Mouse (Mus musculus): Measurements from ENCODE around the gene 2210011C24Rik. TPM values are rescaled to one million over a fixed set of nuclear protein-coding genes. Genes with fewer than 3 reads are reported as not detected.

The 2210011C24Rik gene
- not detected for total RNA-seq (2021)
- polyA plus RNA-seq (2012; rRNA removed): 0.19 and 0.87 TPM in 2 replicates
- long read RNA-seq, partial matches to known transcripts: 0 of 1 reads
- long read RNA-seq, other reads (novel, unspliced or antisense): 0 of 1 reads

- DNase-seq: no peak
These were observed at the start of gene 2210011C24Rik for GRCm38 (mm10) chr8:84011705-84012498. Gene 2210011C24Rik (minus strand): TSS chr8:84012171.

DNA sequence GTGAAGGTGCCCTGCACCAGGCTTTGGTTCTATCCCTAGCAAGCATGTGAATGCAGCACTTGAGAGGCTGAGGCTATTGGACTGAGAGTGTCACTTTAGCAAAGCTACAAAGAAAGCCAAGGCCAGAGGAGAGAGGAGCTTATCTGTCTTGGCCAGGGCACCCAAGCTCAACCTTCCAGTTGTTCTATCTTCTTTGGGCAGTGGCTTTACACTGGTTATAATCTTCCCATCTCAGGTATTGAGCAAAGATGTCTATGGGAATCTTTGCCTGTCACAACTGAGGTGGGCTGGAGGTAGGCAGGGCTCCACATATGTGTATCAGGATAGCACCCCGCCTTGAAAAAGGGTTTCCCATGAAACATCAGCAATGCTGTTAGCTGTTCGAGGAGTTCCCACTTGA, 48.3 kb upstream of the 2210011C24Rik start:
- no peak for DNase-seq

GRCm38 (mm10) chr8:84059226-84059625, 47.3 kb upstream of the 2210011C24Rik start:
- no peak for DNase-seq

GRCm38 (mm10) chr8:84057827-84058226, 45.9 kb upstream of the 2210011C24Rik start:
- DNase-seq: no peak

GRCm38 (mm10) chr8:84053229-84053628, 41.3 kb upstream of the 2210011C24Rik start:
- no peak for DNase-seq

DNA sequence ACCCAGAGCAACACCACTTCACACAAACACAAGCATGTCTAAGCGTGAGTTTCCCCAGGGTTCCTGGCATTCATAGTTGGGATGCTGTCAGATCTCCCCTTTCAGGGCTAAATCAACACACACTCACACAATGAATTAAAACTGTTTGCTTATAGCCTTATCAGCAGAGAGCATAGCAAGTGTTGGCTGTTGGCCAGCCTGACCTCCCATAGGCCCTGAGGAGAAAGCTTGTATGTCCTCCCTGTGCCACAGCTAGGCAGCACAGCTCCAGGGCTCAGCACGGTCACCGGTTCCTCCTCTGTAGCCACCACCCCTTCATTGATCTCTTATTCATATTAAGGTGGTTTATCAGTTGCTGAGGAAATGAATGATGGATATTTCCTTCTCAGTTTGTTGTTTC, 40.8 kb upstream of the 2210011C24Rik start:
- DNase-seq: no peak

DNA sequence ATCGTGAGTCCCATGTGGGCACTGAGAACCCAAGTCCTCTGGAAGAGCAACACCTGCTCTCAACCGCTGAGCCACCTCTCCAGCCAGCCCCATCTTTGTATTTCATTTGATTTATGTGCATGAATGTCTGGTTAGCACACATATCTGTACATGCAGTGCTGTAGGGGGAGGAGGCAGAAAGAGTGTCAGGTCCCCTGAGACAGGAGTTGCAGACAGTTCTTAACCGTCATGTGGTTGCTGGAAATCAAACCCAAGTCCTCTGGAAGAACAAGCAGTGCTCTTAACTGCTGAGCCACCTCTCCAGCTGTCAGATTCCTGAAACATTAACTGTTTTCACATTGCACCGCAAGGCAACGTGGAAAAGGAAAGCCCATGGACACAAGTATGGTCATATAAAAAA, 36.2 kb upstream of the 2210011C24Rik start:
- no peak for DNase-seq

GRCm38 (mm10) chr8:84046505-84046904, 34.5 kb upstream of the 2210011C24Rik start:
- no peak for DNase-seq

GRCm38 (mm10) chr8:84044900-84045299, 32.9 kb upstream of the 2210011C24Rik start, which contains the start of gene Rln3:
Gene Rln3 (minus strand): TSS chr8:84045000.
- no peak for DNase-seq

- no peak for DNase-seq
These were observed 32.1 kb upstream of the 2210011C24Rik start for GRCm38 (mm10) chr8:84044103-84044502.

GRCm38 (mm10) chr8:84042948-84043342, 31.0 kb upstream of the 2210011C24Rik start:
- DNase-seq: no peak

DNA sequence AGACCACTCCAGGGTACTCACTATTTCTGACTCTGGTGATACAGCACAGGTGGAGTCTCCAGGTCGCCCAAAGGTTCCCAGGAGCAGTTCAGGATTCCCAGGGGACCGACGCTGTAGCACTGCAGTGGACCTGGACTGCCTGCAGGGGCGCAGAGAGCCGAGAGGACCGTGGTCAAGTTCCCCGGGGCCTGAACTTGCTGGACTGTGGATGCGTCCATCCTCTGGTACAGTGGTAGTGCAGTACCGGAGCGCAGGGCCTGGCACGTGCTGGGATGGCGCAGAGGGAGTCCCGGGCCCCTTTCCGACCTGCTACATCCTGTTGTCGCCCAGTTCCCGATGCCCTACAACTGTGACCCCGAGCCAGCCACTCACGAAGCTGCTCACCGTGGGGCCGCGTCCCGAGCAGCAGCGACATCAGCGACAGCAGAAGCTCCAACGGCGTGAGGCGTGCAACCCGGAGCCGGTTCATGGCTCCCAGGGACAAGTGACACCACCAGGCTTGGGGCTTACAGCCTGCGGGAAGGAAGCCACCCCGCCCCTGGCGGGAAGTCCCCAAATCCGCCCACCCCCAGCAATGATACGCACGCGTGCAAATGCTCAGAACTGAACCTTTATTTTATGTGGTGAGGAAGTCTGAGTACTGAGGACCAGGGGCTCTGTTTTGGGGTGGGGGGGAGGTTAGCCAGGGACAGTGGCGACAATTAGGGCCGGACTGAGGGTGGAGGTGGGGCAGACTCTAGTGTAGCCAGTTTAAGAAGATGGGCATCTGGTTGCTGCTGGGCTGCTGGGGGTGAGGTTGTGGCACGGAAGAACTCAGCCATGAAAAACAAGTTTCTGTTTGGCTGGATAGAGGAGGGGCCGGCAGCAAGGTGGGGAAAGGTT, 30.3 kb upstream of the 2210011C24Rik start, which contains the start of gene Il27ra:
TSS of gene Il27ra (minus strand) at position 524 of the 882 bp plus-strand sequence.
- peak; percentile 76 for DNase-seq

DNA sequence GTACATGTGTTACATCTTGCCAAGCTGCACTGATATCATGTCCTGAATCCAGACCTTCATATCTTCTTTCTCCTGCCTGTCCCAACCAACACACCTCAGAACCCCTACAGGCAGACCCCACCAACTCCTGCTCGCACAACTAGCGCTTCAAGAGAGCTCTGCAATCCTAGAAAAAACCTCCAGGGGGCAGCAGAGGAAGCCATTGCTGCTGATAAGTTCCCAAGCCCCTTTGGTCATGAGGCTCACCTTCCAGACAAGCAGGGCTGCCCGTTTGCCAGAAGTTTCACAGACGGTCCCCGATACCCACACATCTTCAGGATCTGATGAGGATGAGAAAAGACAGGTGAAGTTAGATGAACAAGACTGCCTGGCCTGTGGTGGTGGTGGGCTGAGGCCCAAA, 27.1 kb upstream of the 2210011C24Rik start:
- DNase-seq: peak; percentile 70

DNA sequence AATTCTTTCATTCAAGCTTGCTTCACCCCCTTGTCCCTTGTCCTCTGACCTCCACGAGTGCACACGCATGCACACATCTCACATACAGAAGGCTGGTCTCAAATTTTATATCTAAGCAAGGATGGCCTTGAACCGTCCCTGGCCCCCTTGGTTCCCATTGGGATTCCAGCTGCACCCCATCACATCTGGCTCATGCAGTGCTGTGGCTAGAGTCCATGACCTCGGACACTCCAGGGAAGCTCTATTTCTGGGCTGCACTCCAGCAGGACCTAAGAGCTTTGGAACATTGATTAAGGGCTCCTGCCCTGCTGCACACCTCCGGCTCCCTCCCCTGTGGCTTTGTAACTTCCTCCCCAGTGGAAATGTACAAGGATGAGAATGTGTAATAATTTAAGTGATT, 26.0 kb upstream of the 2210011C24Rik start:
- peak; percentile 80 for DNase-seq

DNA sequence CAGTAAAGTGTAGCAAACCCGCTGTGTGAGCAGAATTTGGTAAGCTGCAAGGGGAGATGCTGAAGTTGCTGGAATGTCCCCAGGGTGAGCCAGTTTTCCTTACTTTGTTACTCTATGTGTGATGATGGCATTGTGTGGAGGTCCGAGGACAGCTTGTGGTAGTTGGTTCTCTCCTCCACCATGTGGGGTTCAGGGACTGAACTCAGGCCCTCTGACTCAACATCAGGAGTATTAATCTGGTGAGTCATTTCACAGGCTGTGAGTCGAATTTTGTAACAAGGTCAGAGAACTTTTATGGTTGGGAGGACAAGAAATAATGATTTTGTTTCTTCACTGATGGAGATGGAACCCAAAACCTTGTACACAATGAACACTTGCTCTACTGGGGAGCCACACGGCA, 20.8 kb upstream of the 2210011C24Rik start:
- peak; percentile 75 for DNase-seq

- no peak for DNase-seq
These were observed 17.3 kb upstream of the 2210011C24Rik start for GRCm38 (mm10) chr8:84029272-84029671.

DNA sequence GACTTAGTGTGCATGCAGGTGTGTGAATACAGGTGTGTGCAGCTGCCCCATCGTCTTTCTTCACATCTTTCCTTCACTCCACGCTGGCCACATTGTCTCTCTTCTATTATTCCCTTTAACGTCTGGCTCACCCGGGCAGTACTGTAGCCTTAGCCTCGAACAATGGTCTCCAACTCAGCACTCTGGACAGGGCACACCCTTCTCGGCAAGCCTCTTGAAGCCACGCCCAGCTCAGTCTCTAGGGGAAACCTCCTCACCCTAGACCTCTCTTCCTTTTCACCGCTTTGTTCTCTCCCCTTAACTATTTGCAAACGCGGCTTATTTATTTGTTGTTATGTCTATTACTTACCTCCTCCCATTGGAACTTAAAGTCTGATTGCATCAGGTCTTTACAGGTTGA, 15.5 kb upstream of the 2210011C24Rik start:
- DNase-seq: no peak

DNA sequence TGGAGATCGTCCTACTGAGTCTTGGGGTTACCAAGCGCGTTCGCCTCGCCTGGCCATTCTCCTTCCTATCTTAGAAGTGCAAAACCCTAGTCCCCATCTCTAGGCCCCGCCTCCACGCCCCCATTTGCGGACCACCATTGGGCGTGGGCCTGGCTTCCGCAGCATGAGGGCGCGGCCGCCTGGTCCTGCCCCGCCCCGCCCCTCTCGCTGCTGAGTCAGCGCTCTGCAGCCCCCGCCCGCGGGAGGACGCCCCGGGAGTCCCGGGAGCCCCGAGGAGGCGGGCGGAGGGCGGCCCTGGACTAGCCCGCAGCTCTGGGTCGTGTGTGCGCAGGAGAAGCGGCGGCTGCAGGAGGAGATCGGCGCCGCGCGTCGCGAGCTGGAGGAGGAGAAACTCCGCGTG, 13.9 kb upstream of the 2210011C24Rik start:
- peak; percentile 71 for DNase-seq

- DNase-seq: no peak
These were observed 12.2 kb upstream of the 2210011C24Rik start for GRCm38 (mm10) chr8:84024171-84024570.

DNA sequence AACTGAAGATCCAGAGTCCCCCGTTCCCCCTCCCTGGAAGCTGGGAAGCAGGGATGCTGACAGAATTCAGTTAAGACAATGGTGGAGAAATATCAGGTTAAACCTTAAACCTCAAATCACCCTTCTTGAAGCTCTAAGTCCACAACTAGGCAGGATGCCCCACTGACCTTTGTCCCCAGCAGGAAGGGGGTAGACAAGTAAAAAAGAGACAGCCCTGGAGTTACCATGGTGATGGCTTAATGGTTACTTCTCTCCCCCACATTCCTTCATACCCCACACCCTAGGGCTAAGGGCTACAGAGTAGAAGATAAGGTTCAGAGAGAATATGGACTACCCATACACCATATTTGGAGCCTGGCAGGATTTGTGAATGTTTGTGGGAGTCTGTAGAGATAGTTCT, 11.7 kb upstream of the 2210011C24Rik start:
- no peak for DNase-seq

GRCm38 (mm10) chr8:84023085-84023484, 11.1 kb upstream of the 2210011C24Rik start:
- no peak for DNase-seq

GRCm38 (mm10) chr8:84021569-84021968, 9.6 kb upstream of the 2210011C24Rik start:
- no peak for DNase-seq

DNA sequence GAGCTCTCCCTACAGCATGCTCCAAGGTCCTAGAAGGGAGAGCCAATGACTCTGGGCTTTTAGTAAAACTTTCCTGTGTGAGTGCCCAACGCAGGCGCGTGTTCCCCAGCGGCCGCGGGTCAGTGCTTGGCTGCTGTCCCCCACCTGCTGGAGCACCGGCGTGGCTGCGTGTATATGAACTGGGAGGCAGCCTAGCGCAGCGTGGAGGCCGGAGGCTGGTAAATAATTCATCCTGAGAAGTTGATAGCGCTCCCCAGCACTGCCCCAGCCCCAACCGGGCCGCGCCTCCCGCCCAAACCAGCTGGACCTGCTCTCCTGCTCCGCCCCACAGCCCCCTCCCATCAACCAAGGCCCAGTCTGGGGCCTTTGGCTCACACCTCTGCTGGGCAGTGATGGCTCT, 9.1 kb upstream of the 2210011C24Rik start, which contains the start of gene Palm3:
TSS of gene Palm3 (plus strand) at position 376 of the 400 bp plus-strand sequence.
- DNase-seq: no peak
